Mouse (Mus musculus) heart, embryonic 13.5 days (tissue): ENCODE results near the gene 1700017B05Rik. TPM values are rescaled to one million over a fixed set of nuclear protein-coding genes. Genes with fewer than 3 reads are reported as not detected.

ENCODE experiments used
- ATAC-seq: fragments of 200-750 bp; cut with Nextera tagmentation; 2 replicates; pipeline ENCODE4 v1.8.0; 2017; ENCODE audit warnings: moderate TSS enrichment; ENCODE audit not compliant: insufficient number of reproducible peaks, low FRiP score, low TSS enrichment; ENCODE audit errors: extremely low read depth
- H3K27ac ChIP-seq: fragments of 300-500 bp; sonication (generic); replicated peaks from 2 replicates; pipeline ENCODE4 v1.5.1; 2015; ENCODE audit warnings: moderate library complexity, mild to moderate bottlenecking, inconsistent platforms
- H3K27me3 ChIP-seq: fragments of 300-500 bp; sonication (generic); replicated peaks from 2 replicates; pipeline ENCODE4 v1.6.1; 2015; ENCODE audit warnings: mild to moderate bottlenecking, inconsistent platforms
- H3K36me3 ChIP-seq: fragments of 300-500 bp; sonication (generic); 2 replicates; pipeline ENCODE4 v1.6.1; 2015; ENCODE audit warnings: mild to moderate bottlenecking, inconsistent platforms
- H3K4me1 ChIP-seq: fragments of 300-500 bp; sonication (generic); 2 replicates; pipeline ENCODE4 v1.6.1; 2015; ENCODE audit warnings: inconsistent platforms
- H3K4me2 ChIP-seq: fragments of 300-500 bp; sonication (generic); 2 replicates; pipeline ENCODE4 v1.6.1; 2015; ENCODE audit warnings: inconsistent platforms, mild to moderate bottlenecking, moderate library complexity
- H3K4me3 ChIP-seq: fragments of 300-500 bp; sonication (generic); 2 replicates; pipeline ENCODE4 v1.5.1; 2015; ENCODE audit warnings: moderate library complexity, mild to moderate bottlenecking, inconsistent platforms
- H3K9ac ChIP-seq: fragments of 300-500 bp; sonication (generic); 2 replicates; pipeline ENCODE4 v1.6.1; 2015; ENCODE audit warnings: inconsistent platforms, mild to moderate bottlenecking, moderate library complexity
- H3K9me3 ChIP-seq: fragments of 300-500 bp; sonication (generic); 2 replicates; pipeline ENCODE4 v1.6.1; 2016; ENCODE audit warnings: inconsistent platforms
- WGBS: fragments of 180-500 bp; shearing (Covaris S2); methylation state at CpG from one replicate; pipeline ENCODE4 v1.1.7; 2015; ENCODE audit warnings: mixed read lengths; 5-methylcytosine and 5-hydroxymethylcytosine counted together
- polyA plus RNA-seq: library from polyadenylated mRNA; unstranded; fragments of >200 nt; fragmentation: Nextera tagmentation; extraction: Ambion mirVana; gene quantifications from 2 replicates; pipeline ENCODE4 v1.2.1, GENCODE M21; 2015

The 1700017B05Rik gene
- polyA plus RNA-seq, 1 experiment from 2014 or later: 16.9 TPM

DNA sequence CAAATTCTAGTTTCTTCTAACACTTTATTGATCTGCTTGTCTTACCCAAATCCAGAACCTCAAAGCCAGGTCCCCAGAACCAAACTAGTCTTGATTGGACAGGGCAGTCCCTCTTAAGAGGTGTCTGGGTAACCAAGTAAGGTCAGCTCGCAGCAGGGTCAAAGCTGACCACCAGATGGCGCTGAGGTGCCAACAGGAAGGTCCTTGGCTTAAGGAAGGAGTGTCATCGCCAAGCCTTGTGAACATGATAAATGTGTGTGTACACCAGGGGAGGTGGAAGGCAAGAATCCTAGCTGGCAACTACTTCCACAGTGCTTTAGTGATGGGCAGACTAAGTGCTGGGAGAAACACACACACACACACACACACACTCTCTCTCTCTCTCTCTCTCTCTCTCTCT, 2.7 kb downstream of the 1700017B05Rik start:
- H3K4me3 ChIP-seq: peak overlapping the region; percentile 94
- no peak for ATAC-seq
- 4% methylated on average over 3 of the region's 3 CpGs for WGBS

DNA sequence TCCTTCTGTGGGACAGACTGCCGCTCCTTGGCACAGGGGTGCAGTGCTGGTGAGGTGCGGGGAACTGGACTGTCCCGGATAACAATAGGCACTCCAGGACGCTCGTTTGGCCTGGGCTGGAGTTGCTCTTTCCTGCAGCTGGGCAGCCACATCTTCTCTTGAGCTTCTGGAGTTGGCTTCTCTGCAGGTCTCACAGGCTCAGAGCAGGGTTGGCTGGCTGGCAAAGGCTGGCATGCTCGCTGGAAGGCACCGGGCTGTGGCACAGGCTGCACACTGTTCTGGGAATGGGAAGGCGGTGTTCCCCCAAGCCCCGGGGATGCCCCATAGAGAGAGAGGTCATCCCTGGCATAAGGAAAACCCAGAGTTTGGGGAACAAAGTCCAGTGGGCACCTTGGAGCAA, 4.8 kb downstream of the 1700017B05Rik start:
- ATAC-seq: no peak
- H3K36me3 ChIP-seq: peaks cover 63% of the 10 kb centered on the region

More for the DNA sequence above, 2.7 kb downstream of the 1700017B05Rik start:
- peak overlapping the region; percentile 98; the same call in 1 of the 2 replicates for H3K9ac ChIP-seq
- H3K9me3 ChIP-seq: no peaks in the 10 kb centered on the region
- peaks cover 47% of the 10 kb centered on the region for H3K4me1 ChIP-seq
- H3K36me3 ChIP-seq: peaks cover 42% of the 10 kb centered on the region
- H3K4me2 ChIP-seq: peak overlapping the region; percentile 91
- H3K27ac ChIP-seq: 0 out of 2 replicates have a peak overlapping the region, but pooled peaks have one; percentile 24
- H3K27me3 ChIP-seq: peaks cover 12% of the 10 kb centered on the region

DNA sequence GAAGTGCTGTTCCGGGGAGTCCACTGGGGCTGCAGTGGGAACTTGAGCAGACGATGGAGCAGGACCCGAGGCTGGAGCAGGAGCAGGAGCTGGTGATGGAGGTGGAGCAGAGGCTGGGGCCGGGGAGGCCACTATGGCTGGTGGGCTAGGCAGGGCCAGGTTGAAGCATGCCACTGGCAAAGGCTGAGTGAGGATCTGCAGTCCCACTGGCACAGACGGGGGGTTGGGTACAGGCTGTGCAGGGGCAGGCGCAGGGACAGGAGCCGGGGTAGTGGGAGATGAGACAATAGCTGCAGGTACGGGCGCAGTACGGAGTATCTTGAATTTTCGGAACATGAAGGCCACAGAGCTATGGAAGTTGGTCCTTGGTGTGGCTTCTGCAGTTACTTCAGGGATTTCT, 5.6 kb downstream of the 1700017B05Rik start:
- no peak overlapping the region for H3K4me3 ChIP-seq
- no peak overlapping the region for H3K27ac ChIP-seq
- 92% methylated on average over 11 of the region's 11 CpGs for WGBS
- no peak for ATAC-seq
- H3K4me1 ChIP-seq: peaks cover 45% of the 10 kb centered on the region
- peaks cover 70% of the 10 kb centered on the region for H3K36me3 ChIP-seq
- no peak overlapping the region for H3K9ac ChIP-seq
- no peaks in the 10 kb centered on the region for H3K27me3 ChIP-seq
- H3K9me3 ChIP-seq: no peaks in the 10 kb centered on the region
- no peak overlapping the region for H3K4me2 ChIP-seq

More for the DNA sequence above, 4.8 kb downstream of the 1700017B05Rik start:
- no peak overlapping the region for H3K27ac ChIP-seq
- H3K4me3 ChIP-seq: no peak overlapping the region
- no peaks in the 10 kb centered on the region for H3K27me3 ChIP-seq
- H3K4me1 ChIP-seq: peaks cover 46% of the 10 kb centered on the region
- no peaks in the 10 kb centered on the region for H3K9me3 ChIP-seq
- H3K4me2 ChIP-seq: no peak overlapping the region
- no peak overlapping the region for H3K9ac ChIP-seq
- WGBS: 92% methylated on average over 9 of the region's 9 CpGs

DNA sequence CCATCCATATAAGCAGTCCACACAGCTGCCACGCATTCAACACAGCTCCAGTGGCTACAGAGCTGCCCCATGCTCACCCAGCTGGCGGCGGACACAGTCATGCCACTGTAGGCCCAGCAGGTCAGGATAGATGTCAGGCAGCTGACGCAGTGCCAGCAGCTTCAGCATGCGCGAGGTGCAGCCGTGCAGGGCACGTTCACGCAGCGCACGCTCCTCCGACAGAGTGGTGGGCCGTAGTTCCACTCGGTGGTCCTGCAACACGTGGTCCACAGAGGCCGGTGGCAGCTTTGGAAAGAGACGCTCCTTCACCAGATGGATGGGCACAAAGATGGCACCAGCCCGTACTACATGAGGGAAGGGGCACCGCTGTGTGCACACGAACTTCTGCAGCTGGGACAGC, 6.1 kb downstream of the 1700017B05Rik start:
- no peaks in the 10 kb centered on the region for H3K27me3 ChIP-seq
- H3K27ac ChIP-seq: no peak overlapping the region
- H3K4me3 ChIP-seq: no peak overlapping the region
- WGBS: 96% methylated on average over 20 of the region's 20 CpGs
- ATAC-seq: no peak
- H3K4me2 ChIP-seq: no peak overlapping the region
- no peak overlapping the region for H3K9ac ChIP-seq
- peaks cover 76% of the 10 kb centered on the region for H3K36me3 ChIP-seq
- peaks cover 41% of the 10 kb centered on the region for H3K4me1 ChIP-seq
- no peaks in the 10 kb centered on the region for H3K9me3 ChIP-seq

DNA sequence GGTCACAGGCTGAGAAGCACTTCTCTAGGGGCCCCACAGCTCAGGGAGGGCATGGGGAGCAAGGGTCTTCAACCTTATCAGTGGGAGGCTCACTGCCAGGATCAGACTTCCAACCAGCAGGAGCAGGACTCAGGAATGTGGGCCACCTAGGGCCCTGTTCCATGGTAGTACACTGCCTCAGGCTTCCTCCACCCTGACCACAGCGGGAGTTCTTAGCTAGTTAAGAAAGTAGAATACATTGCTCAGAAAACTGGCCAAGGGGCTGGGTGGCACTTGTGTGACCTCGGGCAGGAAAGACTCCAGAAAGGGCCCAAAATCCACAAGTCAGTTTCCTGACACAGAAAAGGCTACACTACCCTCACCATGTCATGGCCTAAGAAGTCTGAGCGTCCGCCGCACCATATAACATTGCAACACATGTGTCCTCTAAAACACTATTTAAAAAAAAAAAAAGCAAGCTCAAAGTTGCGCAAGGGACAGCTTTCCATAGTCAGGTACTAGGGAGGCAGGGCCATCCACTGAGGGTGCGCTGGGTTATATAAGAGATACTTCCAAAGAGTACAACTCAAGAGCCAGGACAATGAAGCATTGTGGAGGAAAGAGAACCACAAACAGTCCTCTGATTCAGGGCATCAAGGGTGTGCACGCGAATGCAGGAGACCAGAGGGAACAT, 7.5 kb downstream of the 1700017B05Rik start:
- peaks cover 27% of the 10 kb centered on the region for H3K4me1 ChIP-seq
- H3K27ac ChIP-seq: no peak overlapping the region
- ATAC-seq: no peak
- H3K27me3 ChIP-seq: no peaks in the 10 kb centered on the region
- peaks cover 82% of the 10 kb centered on the region for H3K36me3 ChIP-seq
- H3K4me3 ChIP-seq: no peak overlapping the region
- WGBS: 81% methylated on average over 9 of the region's 9 CpGs
- H3K9me3 ChIP-seq: no peaks in the 10 kb centered on the region
- H3K9ac ChIP-seq: no peak overlapping the region
- no peak overlapping the region for H3K4me2 ChIP-seq

DNA sequence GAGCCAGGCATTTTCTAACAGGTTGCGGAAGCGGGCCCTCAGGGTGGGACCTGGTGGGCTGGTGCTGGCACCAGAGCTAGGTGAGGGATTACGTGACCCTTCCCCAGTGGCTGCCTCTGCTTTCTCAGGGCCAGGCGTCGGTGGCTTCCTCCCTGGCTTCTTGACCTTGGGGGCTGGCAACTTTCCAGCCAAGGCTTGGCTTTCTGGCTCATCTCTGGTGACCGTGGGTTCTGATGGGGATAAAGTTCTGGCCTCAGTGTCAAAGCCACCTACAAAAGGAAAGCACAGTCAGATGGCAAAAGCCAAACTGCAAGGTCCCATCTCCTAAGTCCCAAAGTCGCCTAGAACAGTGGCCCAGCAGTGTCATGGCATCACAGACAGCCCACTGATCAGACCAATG, 8.4 kb downstream of the 1700017B05Rik start:
- no peaks in the 10 kb centered on the region for H3K9me3 ChIP-seq
- no peak overlapping the region for H3K27ac ChIP-seq
- H3K4me2 ChIP-seq: no peak overlapping the region
- no peak overlapping the region for H3K9ac ChIP-seq
- 65% methylated on average over 7 of the region's 7 CpGs for WGBS
- no peak for ATAC-seq
- no peak overlapping the region for H3K4me3 ChIP-seq
- H3K4me1 ChIP-seq: peaks cover 21% of the 10 kb centered on the region
- no peaks in the 10 kb centered on the region for H3K27me3 ChIP-seq
- peaks cover 84% of the 10 kb centered on the region for H3K36me3 ChIP-seq

DNA sequence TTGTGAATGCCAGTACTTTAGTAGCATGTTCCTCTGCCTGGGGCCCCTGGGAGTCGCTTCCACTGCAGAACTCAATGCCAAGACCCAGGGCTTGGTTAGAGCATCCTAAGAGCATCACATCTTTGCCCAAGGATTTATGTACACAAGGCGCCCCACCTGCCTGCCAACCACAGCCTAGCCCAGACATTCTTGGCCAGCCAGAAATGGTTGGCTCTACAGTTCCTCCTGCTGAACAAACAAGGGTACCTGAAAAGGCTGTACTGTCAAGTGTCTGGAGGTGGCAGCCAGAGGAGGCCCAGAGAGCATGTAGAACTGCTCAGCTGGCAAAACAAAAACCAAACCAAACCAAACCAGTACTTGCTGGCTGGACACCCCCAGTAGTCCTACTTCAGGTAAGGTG, 11.3 kb downstream of the 1700017B05Rik start:
- Histone ChIP-seq H3K27me3 (no peaks in the 10 kb centered on the region), H3K36me3 (peaks cover 57% of the 10 kb centered on the region), H3K27ac (no peak overlapping the region), H3K9me3 (no peaks in the 10 kb centered on the region), H3K4me2 (no peak overlapping the region), H3K4me1 (peaks cover 41% of the 10 kb centered on the region), H3K4me3 (no peak overlapping the region), H3K9ac (no peak overlapping the region)
- WGBS: 85% methylated on average over 2 of the region's 2 CpGs
- no peak for ATAC-seq

DNA sequence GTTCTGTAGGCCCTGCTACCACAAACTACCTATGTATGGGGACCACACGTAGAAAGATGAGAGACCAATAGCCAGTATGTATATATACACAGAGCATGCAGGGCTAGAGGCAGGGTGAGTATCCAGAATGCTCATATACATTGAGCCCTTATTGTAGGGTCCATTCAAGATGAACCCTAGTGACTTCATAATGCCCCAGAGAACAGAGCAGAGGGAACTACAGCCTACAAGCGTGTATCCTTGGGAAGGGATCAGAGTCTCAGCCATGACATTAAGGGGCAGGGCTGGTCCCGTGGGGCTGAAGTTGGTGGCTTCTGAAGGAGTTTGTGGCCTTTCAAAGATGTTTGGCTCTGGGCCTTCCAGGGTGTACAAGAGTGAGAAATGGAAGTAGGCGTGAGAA, 12.4 kb downstream of the 1700017B05Rik start:
- H3K36me3 ChIP-seq: peaks cover 46% of the 10 kb centered on the region
- no peak overlapping the region for H3K4me2 ChIP-seq
- H3K9ac ChIP-seq: no peak overlapping the region
- no peak for ATAC-seq
- H3K4me1 ChIP-seq: peaks cover 32% of the 10 kb centered on the region
- H3K4me3 ChIP-seq: no peak overlapping the region
- no peak overlapping the region for H3K27ac ChIP-seq
- H3K27me3 ChIP-seq: no peaks in the 10 kb centered on the region
- H3K9me3 ChIP-seq: no peaks in the 10 kb centered on the region
- 88% methylated on average over 4 of the region's 4 CpGs for WGBS

DNA sequence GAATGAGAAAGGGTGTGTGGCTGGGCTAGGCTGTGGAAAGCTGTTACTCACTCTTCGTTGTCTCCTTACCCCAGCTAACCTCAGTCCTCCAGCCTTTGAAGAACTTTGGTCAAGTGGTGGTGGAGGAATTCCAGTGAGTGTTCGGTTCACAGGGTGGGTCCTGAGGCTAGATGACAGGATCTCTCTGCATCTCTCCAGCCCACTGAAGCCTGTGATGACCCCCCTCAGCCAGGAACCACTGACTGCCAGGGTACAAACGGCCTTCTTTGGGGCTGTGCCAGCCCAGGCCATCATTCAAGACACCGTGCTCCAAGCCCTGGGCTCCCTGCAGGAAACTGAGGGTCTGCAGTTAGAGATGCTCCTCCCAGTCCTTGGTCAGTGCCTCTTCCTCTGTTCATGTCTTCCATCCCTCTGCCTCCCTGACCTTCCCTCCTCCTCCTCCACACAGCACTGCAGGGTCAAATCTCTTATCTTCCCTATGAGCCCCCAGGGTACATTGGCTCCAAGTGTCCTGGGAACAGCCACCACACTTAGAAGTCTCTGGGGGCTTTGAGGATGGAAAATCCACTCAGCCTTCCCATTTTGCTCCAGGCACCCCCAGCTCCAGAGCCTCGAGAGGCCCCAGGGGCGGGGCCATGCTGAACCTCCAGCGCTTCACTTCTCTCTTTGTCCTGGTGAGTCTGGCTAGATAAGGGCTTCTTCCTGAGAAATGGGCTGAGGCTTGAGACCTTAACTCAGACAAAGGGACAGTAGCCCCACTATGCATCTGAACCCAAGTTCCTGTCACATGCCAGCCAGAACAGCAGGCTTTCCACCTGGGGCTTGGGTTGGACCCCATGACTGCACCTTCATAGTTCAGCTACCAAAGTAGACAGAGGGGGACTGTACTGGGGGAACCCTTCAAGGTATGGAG, 14.1 kb downstream of the 1700017B05Rik start:
- no peak overlapping the region for H3K27ac ChIP-seq
- no peak for ATAC-seq
- peaks cover 20% of the 10 kb centered on the region for H3K4me1 ChIP-seq
- H3K36me3 ChIP-seq: peaks cover 28% of the 10 kb centered on the region
- no peaks in the 10 kb centered on the region for H3K27me3 ChIP-seq
- H3K4me3 ChIP-seq: no peak overlapping the region
- H3K9me3 ChIP-seq: no peaks in the 10 kb centered on the region
- H3K4me2 ChIP-seq: no peak overlapping the region
- 39% methylated on average over 7 of the region's 7 CpGs for WGBS
- H3K9ac ChIP-seq: no peak overlapping the region

DNA sequence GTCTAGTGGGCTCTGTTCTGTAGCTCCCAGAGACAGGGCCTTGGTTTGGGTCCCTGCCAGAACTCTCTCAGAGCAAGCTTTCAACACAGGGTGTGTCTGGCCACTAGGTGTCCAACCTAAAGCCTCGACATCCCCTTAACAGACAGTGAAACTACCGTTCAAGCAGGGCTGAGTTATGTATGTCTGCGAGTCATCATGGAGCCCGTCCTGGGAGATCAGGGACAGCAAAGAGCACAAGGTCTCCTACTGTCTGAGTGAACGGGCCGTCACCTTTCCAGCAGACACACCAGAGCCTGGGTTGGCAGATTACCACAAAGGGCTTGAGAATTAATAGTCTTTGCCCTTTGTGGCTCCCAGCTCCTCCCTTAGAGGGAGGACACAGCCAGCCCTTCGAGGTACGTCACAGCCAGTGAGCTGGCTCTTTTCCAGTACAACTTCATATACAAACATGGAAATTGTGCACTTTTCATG, 15.2 kb downstream of the 1700017B05Rik start:
- Histone ChIP-seq H3K9me3 (no peaks in the 10 kb centered on the region), H3K27ac (no peak overlapping the region), H3K4me1 (peaks cover 20% of the 10 kb centered on the region), H3K36me3 (peaks cover 18% of the 10 kb centered on the region), H3K4me3 (no peak overlapping the region), H3K4me2 (no peak overlapping the region), H3K9ac (no peak overlapping the region), H3K27me3 (no peaks in the 10 kb centered on the region)
- no peak for ATAC-seq
- WGBS: 43% methylated on average over 8 of the region's 8 CpGs

DNA sequence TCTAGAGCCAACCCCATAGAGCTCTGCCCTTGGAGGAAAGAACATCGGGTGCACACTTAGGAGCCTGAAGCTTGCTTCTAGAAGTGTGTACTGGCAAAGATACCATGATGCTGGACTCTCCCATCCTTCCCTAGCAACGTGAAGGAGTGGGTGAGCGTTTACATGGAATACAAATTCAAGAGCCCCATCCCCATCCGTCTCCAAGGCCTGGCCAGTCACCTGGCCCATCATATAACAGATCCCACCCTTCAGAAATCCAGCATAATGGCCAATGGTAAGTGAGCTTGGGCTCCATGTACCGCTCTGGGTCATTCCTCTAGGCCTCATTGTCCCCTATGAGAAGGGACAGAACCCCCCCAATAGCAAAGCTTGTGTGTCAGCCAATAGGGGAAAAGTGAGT, 15.9 kb downstream of the 1700017B05Rik start:
- ATAC-seq: no peak
- 83% methylated on average over 5 of the region's 5 CpGs for WGBS

More for the DNA sequence above, 15.9 kb downstream of the 1700017B05Rik start:
- no peak overlapping the region for H3K4me2 ChIP-seq
- H3K27ac ChIP-seq: no peak overlapping the region
- no peaks in the 10 kb centered on the region for H3K9me3 ChIP-seq
- H3K36me3 ChIP-seq: peaks cover 10% of the 10 kb centered on the region
- H3K4me3 ChIP-seq: no peak overlapping the region
- peaks cover 6% of the 10 kb centered on the region; the same call in 1 of the 2 replicates for H3K27me3 ChIP-seq
- H3K4me1 ChIP-seq: peaks cover 20% of the 10 kb centered on the region
- no peak overlapping the region for H3K9ac ChIP-seq
